Mouse (Mus musculus) intestine, embryonic 14.5 days (tissue): ENCODE results near the gene Trdmt1. TPM values are rescaled to one million over a fixed set of nuclear protein-coding genes. Genes with fewer than 3 reads are reported as not detected.

ENCODE experiments used
- ATAC-seq: fragments of 200-750 bp; cut with Nextera tagmentation; replicated peaks from 2 replicates; pipeline ENCODE4 v1.8.0; 2017; ENCODE audit warnings: low read depth, moderate number of reproducible peaks, moderate TSS enrichment, moderate library complexity; ENCODE audit not compliant: low FRiP score, low TSS enrichment
- DNase-seq: peaks from one replicate; pipeline ENCODE4 v3.0.0-alpha.2; 2018; ENCODE audit warnings: low spot score
- H3K27ac ChIP-seq: fragments of 300-500 bp; sonication (generic); 2 replicates; pipeline ENCODE4 v1.5.1; 2014; ENCODE audit warnings: low read depth, mild to moderate bottlenecking, control low read depth
- H3K27me3 ChIP-seq: fragments of 300-500 bp; sonication (generic); replicated peaks from 2 replicates; pipeline ENCODE4 v1.6.1; 2014; ENCODE audit warnings: low read length, control low read depth; ENCODE audit not compliant: control insufficient read depth, insufficient read depth
- H3K36me3 ChIP-seq: fragments of 300-500 bp; sonication (generic); 2 replicates; pipeline ENCODE4 v1.6.1; 2014; ENCODE audit warnings: low read length, control low read depth; ENCODE audit not compliant: control insufficient read depth, insufficient read depth
- H3K4me1 ChIP-seq: fragments of 300-500 bp; sonication (generic); replicated peaks from 2 replicates; pipeline ENCODE4 v1.6.1; 2014; ENCODE audit warnings: low read length, control low read depth, mixed read lengths; ENCODE audit not compliant: control insufficient read depth, insufficient read depth
- H3K4me2 ChIP-seq: fragments of 300-500 bp; sonication (generic); 2 replicates; pipeline ENCODE4 v1.6.1; 2014; ENCODE audit warnings: low read length
- H3K4me3 ChIP-seq: fragments of 300-500 bp; sonication (generic); 2 replicates; pipeline ENCODE4 v1.5.1; 2014; ENCODE audit warnings: low read depth, low read length, control low read depth, mixed read lengths
- H3K9ac ChIP-seq: fragments of 300-500 bp; sonication (generic); 2 replicates; pipeline ENCODE4 v1.6.1; 2014; ENCODE audit warnings: mild to moderate bottlenecking, low read length
- H3K9me3 ChIP-seq: fragments of 300-500 bp; sonication (generic); 2 replicates; pipeline ENCODE4 v1.6.1; 2016; ENCODE audit warnings: low read length, control low read depth; ENCODE audit not compliant: control insufficient read depth
- WGBS: fragments of 180-500 bp; shearing (Covaris S2); extraction: QIAGEN DNeasy Blood & Tissue Kit; methylation state at CpG from one replicate; pipeline ENCODE4 v1.1.7; 2014; 5-methylcytosine and 5-hydroxymethylcytosine counted together
- polyA plus RNA-seq: library from polyadenylated mRNA; unstranded; fragments of >200 nt; fragmentation: Nextera tagmentation; extraction: Ambion mirVana; gene quantifications from 2 replicates; pipeline ENCODE4 v1.2.1, GENCODE M21; 2014

Gene Trdmt1
- polyA plus RNA-seq, 1 experiment from 2014 or later, result 11.5 TPM

GRCm38 (mm10) chr2:13560396-13560795, 15.9 kb upstream of the Trdmt1 start:
- no peaks in the 10 kb centered on the region for H3K27me3 ChIP-seq
- no peak overlapping the region for H3K4me2 ChIP-seq
- H3K4me1 ChIP-seq, result 0 out of 2 replicates have a peak, but pooled peaks cover 3% of the 10 kb centered on the region
- H3K9me3 ChIP-seq, result no peaks in the 10 kb centered on the region
- H3K4me3 ChIP-seq, result no peak overlapping the region
- no peak for DNase-seq
- no peak for ATAC-seq
- H3K36me3 ChIP-seq, result no peaks in the 10 kb centered on the region
- H3K9ac ChIP-seq, result no peak overlapping the region
- H3K27ac ChIP-seq, result no peak overlapping the region
- WGBS, result 92% methylated on average over 2 of the region's 2 CpGs

GRCm38 (mm10) chr2:13559729-13560128, 15.3 kb upstream of the Trdmt1 start:
- Histone ChIP-seq H3K9ac (no peak overlapping the region), H3K4me3 (no peak overlapping the region), H3K27ac (no peak overlapping the region), H3K27me3 (no peaks in the 10 kb centered on the region), H3K4me1 (0 out of 2 replicates have a peak, but pooled peaks cover 3% of the 10 kb centered on the region), H3K36me3 (no peaks in the 10 kb centered on the region), H3K9me3 (no peaks in the 10 kb centered on the region), H3K4me2 (no peak overlapping the region)
- WGBS, result 86% methylated on average over 5 of the region's 5 CpGs
- no peak for DNase-seq
- no peak for ATAC-seq

- WGBS, result 85% methylated on average over 5 of the region's 5 CpGs
- no peak overlapping the region for H3K4me3 ChIP-seq
- DNase-seq (no peak), ATAC-seq (no peak)
- H3K4me2 ChIP-seq, result no peak overlapping the region
- no peaks in the 10 kb centered on the region for H3K9me3 ChIP-seq
- no peaks in the 10 kb centered on the region for H3K27me3 ChIP-seq
- H3K9ac ChIP-seq, result no peak overlapping the region
- 0 out of 2 replicates have a peak, but pooled peaks cover 3% of the 10 kb centered on the region for H3K4me1 ChIP-seq
- no peaks in the 10 kb centered on the region for H3K36me3 ChIP-seq
- no peak overlapping the region for H3K27ac ChIP-seq
These were observed 14.8 kb upstream of the Trdmt1 start for GRCm38 (mm10) chr2:13559303-13559702.

- no peak overlapping the region for H3K4me3 ChIP-seq
- no peak overlapping the region for H3K4me2 ChIP-seq
- H3K36me3 ChIP-seq, result no peaks in the 10 kb centered on the region
- no peak overlapping the region for H3K9ac ChIP-seq
- no peaks in the 10 kb centered on the region for H3K9me3 ChIP-seq
- no peak overlapping the region for H3K27ac ChIP-seq
- H3K4me1 ChIP-seq, result peaks cover 3% of the 10 kb centered on the region; the same call in 1 of the 2 replicates
- no peaks in the 10 kb centered on the region for H3K27me3 ChIP-seq
- DNase-seq (no peak), ATAC-seq (no peak)
- 47% methylated on average over 5 of the region's 5 CpGs for WGBS
These were observed 14.3 kb upstream of the Trdmt1 start for GRCm38 (mm10) chr2:13558607-13559262.

- Histone ChIP-seq H3K4me1 (peaks cover 3% of the 10 kb centered on the region; the same call in 1 of the 2 replicates), H3K36me3 (no peaks in the 10 kb centered on the region), H3K9ac (no peak overlapping the region), H3K27me3 (no peaks in the 10 kb centered on the region), H3K9me3 (no peaks in the 10 kb centered on the region), H3K4me3 (no peak overlapping the region), H3K27ac (no peak overlapping the region), H3K4me2 (no peak overlapping the region)
- DNase-seq, result no peak
- WGBS, result 85% methylated on average over 9 of the region's 9 CpGs
- no peak for ATAC-seq
These were observed 12.9 kb upstream of the Trdmt1 start for GRCm38 (mm10) chr2:13557145-13558030.

GRCm38 (mm10) chr2:13556239-13556638, 11.8 kb upstream of the Trdmt1 start:
- DNase-seq (no peak), ATAC-seq (no peak)
- H3K9ac ChIP-seq, result no peak overlapping the region
- no peaks in the 10 kb centered on the region for H3K9me3 ChIP-seq
- H3K27ac ChIP-seq, result no peak overlapping the region
- no peaks in the 10 kb centered on the region for H3K36me3 ChIP-seq
- no peak overlapping the region for H3K4me3 ChIP-seq
- no peak overlapping the region for H3K4me2 ChIP-seq
- peaks cover 3% of the 10 kb centered on the region; the same call in 1 of the 2 replicates for H3K4me1 ChIP-seq
- H3K27me3 ChIP-seq, result no peaks in the 10 kb centered on the region

GRCm38 (mm10) chr2:13553966-13554365, 9.5 kb upstream of the Trdmt1 start:
- 53% methylated on average over 2 of the region's 2 CpGs for WGBS
- no peak for ATAC-seq

GRCm38 (mm10) chr2:13548749-13549148, 4.3 kb upstream of the Trdmt1 start:
- H3K9me3 ChIP-seq, result no peaks in the 10 kb centered on the region
- no peak for DNase-seq
- H3K36me3 ChIP-seq, result no peaks in the 10 kb centered on the region
- no peaks in the 10 kb centered on the region for H3K27me3 ChIP-seq
- whole genome bisulfite sequencing, result 73% methylated on average over 3 of the region's 3 CpGs
- no peak overlapping the region for H3K4me2 ChIP-seq
- H3K4me1 ChIP-seq, result peaks cover 1% of the 10 kb centered on the region; the same call in 1 of the 2 replicates
- H3K9ac ChIP-seq, result no peak overlapping the region
- no peak for ATAC-seq
- H3K27ac ChIP-seq, result no peak overlapping the region
- H3K4me3 ChIP-seq, result no peak overlapping the region

More at GRCm38 (mm10) chr2:13553966-13554365, 9.5 kb upstream of the Trdmt1 start:
- Histone ChIP-seq H3K4me3 (no peak overlapping the region), H3K36me3 (no peaks in the 10 kb centered on the region), H3K27ac (no peak overlapping the region), H3K4me1 (peaks cover 3% of the 10 kb centered on the region; the same call in 1 of the 2 replicates), H3K4me2 (no peak overlapping the region), H3K9me3 (no peaks in the 10 kb centered on the region), H3K27me3 (no peaks in the 10 kb centered on the region), H3K9ac (no peak overlapping the region)
- DNase-seq, result no peak
